Comparison of ENCODE assay signal across 15 mouse cellular contexts in genomic region chr1:113431266-113431665, GRCm38 (mm10).
A peak's percentile ranks its signal among the peaks of the same experiment; 100 is the strongest.
DNase-seq lines count a peak whose midpoint lies in the region; ATAC-seq lines count a peak whose summit lies in the region.
"Had no signal": no experiment of that assay in that cellular context is flagged by ENCODE, and none has a peak within 500 bp of the region (broad histone marks: within the 10 kb centered on the region; RNA-seq: fewer than 3 reads in every experiment).

No protein-coding gene starts in this region.

- ATAC-seq in cerebellum, adult (ENCODE audit: insufficient number of reproducible peaks, low FRiP score, low TSS enrichment), result no peak
- ATAC-seq: intestine, postnatal 0 days had no signal

- peak; percentile 6 for DNase-seq in cerebellum, adult 11-12 months
- peak; percentile 11 for DNase-seq in layer of hippocampus, adult 11-12 months (ENCODE audit: low spot score)
- DNase-seq in layer of hippocampus, adult 9-10 months (ENCODE audit: low spot score), result no peak
- DNase-seq in Muller cell, postnatal 12 days (ENCODE audit: inconsistent ontology term), result peak; percentile 79
- DNase-seq in cerebellum, postnatal 10 days, result peak; percentile 88 to 89
- no peak for DNase-seq in thymus, postnatal 10 days (ENCODE audit: low spot score in 2 of 2)
- DNase-seq in ovary, postnatal 14 days (ENCODE audit: low spot score), result no peak
- DNase-seq: gastrocnemius, adult 2 months; liver, embryonic 13.5 days; lung, embryonic 14.5 days; lung, postnatal 4 days; right cerebral cortex, postnatal 14 days; thymus, adult 2 months had no signal

Comparison
In these comparisons a context has a peak if more than half of its experiments do, and no peak if none do; other contexts are left out.
1. DNase-seq: peak in cerebellum, adult 11-12 months (single experiment), layer of hippocampus, adult 11-12 months (single experiment), Muller cell, postnatal 12 days (single experiment) and cerebellum, postnatal 10 days (2 of 2); none in layer of hippocampus, adult 9-10 months (single experiment), thymus, postnatal 10 days (0 of 2) and ovary, postnatal 14 days (single experiment).